In genomic region chr13:54691737-54692136, GRCm38 (mm10) we compare ENCODE assay signal across 8 mouse cellular contexts. TPM values are rescaled to one million over a fixed set of nuclear protein-coding genes. Genes with fewer than 3 reads are reported as not detected.
DNase-seq lines count a peak whose midpoint lies in the region; ATAC-seq and TF ChIP-seq lines count a peak whose summit lies in the region.

No protein-coding gene starts in this region.

- H3K9me3 ChIP-seq in heart, embryonic 14.5 days (ENCODE audit: control insufficient read depth, low read length), result no peaks in the 10 kb centered on the region
- no peaks in the 10 kb centered on the region for H3K9me3 ChIP-seq in intestine, embryonic 16.5 days (ENCODE audit: control insufficient read depth, low read length)

- peaks cover 54% of the 10 kb centered on the region for H3K79me2 ChIP-seq in myocyte (ENCODE audit: control insufficient read depth, insufficient read depth)

- H3ac ChIP-seq in myocyte (ENCODE audit: control insufficient read depth, insufficient read length), result no peak overlapping the region

- no peak for TF ChIP-seq POLR2A in myocyte (IDR thresholded peaks at IDR 0.05; ENCODE audit: insufficient read length, low read depth)

- peak overlapping the region; percentile 96; the same call in 1 of the 2 replicates for H3K9ac ChIP-seq in heart, embryonic 14.5 days (ENCODE audit: low read length)
- H3K9ac ChIP-seq in intestine, embryonic 16.5 days (ENCODE audit: low read depth, low read length), result peak overlapping the region; percentile 95

- no peaks in the 10 kb centered on the region for H3K27me3 ChIP-seq in heart, embryonic 14.5 days (ENCODE audit: control insufficient read depth, insufficient read depth, low read length)
- no peaks in the 10 kb centered on the region for H3K27me3 ChIP-seq in intestine, embryonic 16.5 days (replicated peaks; ENCODE audit: control insufficient read depth, insufficient read depth, low read length)
- H3K27me3 ChIP-seq in myocyte (ENCODE audit: control insufficient read depth, insufficient read depth, insufficient read length), result no peaks in the 10 kb centered on the region

- H3K4me3 ChIP-seq in heart, embryonic 14.5 days (ENCODE audit: control insufficient read depth in 1 of 2, insufficient read depth in 1 of 2, low read depth in 1 of 2, low read length in 2 of 2), result no peak overlapping the region
- peak overlapping the region; percentile 94; the same call in 1 of the 2 replicates for H3K4me3 ChIP-seq in intestine, embryonic 16.5 days (ENCODE audit: low read length)
- H3K4me3 ChIP-seq in myocyte, result peak overlapping the region; percentile 88

- H3K4me2 ChIP-seq in heart, embryonic 14.5 days (ENCODE audit: low read length), result peak overlapping the region; percentile 81
- H3K4me2 ChIP-seq in intestine, embryonic 16.5 days (ENCODE audit: low read depth, low read length), result peak overlapping the region; percentile 97
- H3K4me2 ChIP-seq in myocyte (ENCODE audit: low read depth), result peak overlapping the region; percentile 99

- no peak for ATAC-seq in heart, embryonic 14.5 days (ENCODE audit: insufficient number of reproducible peaks, insufficient read depth, low FRiP score, low read depth)
- ATAC-seq in intestine, embryonic 16.5 days, result no peak
- no peak for ATAC-seq in inflammation-experienced regulatory T-cells, adult 6 months

- intact Hi-C loops in heart, postnatal 25 days (cut with DNase I), result no loop called here

- H3K4me1 ChIP-seq in heart, embryonic 14.5 days (ENCODE audit: control insufficient read depth in 2 of 2, insufficient read depth in 2 of 2, low read length in 2 of 2), result peaks cover 11 to 28% of the 10 kb centered on the region in 2 experiments
- H3K4me1 ChIP-seq in intestine, embryonic 16.5 days (ENCODE audit: control insufficient read depth, insufficient read depth, low read length), result peaks cover 35% of the 10 kb centered on the region

- no peaks in the 10 kb centered on the region for H3K36me3 ChIP-seq in heart, embryonic 14.5 days (ENCODE audit: control insufficient read depth, insufficient read depth, low read length)
- no peaks in the 10 kb centered on the region for H3K36me3 ChIP-seq in intestine, embryonic 16.5 days (ENCODE audit: control insufficient read depth, insufficient read depth, low read length)
- no peaks in the 10 kb centered on the region for H3K36me3 ChIP-seq in myocyte (ENCODE audit: control insufficient read depth, insufficient read depth)

- H3K27ac ChIP-seq in heart, embryonic 14.5 days (replicated peaks in 1 of 2; ENCODE audit: control insufficient read depth in 1 of 2, insufficient read depth in 1 of 2, low read depth in 2 of 2, low read length in 2 of 2), result no peak overlapping the region
- H3K27ac ChIP-seq in intestine, embryonic 16.5 days (ENCODE audit: low read length), result no peak overlapping the region

- no peak for DNase-seq in heart, postnatal 25 days (ENCODE audit: low spot score)
- peak; percentile 70 for DNase-seq in MEL-GATA-1-ER (ENCODE audit: extremely low read depth, low read depth)
- DNase-seq in frontal cortex, postnatal 14 days (ENCODE audit: low spot score in 2 of 2), result no peak
- no peak for DNase-seq in frontal cortex, postnatal 10 days (ENCODE audit: low spot score in 2 of 2)

TF ChIP-seq in myocyte, 11 proteins besides CTCF, POLR2A, EP300 and RAD21:
- no peak for TF ChIP-seq REST (IDR thresholded peaks at IDR 0.05; ENCODE audit: insufficient read depth, insufficient read length)
- no peak for TF ChIP-seq POLR2AphosphoS2 (IDR thresholded peaks at IDR 0.05; ENCODE audit: insufficient read length, low read depth)
- no peak for TF ChIP-seq MYOD1 (IDR thresholded peaks at IDR 0.05; ENCODE audit: control insufficient read depth in 1 of 3, insufficient read length in 2 of 3, low read depth in 2 of 3)
TF ChIP-seq in myocyte: peak in this region for 0.

RNA-seq across cellular contexts. Expression of gene Rnf44, which starts 2.0 kb away (rescaled TPM):
- 52.1 and 60.2 TPM in 2 replicates for polyA plus RNA-seq in heart, embryonic 14.5 days (2014; fragmentation: Nextera tagmentation; extraction: Ambion mirVana)
- 10 to 100 TPM; 45.2 to 54.2 TPM for total RNA-seq in heart, postnatal 25 days (2021)
- 48.9 and 59.3 TPM in 2 replicates for polyA plus RNA-seq in intestine, embryonic 16.5 days (2015; fragmentation: Nextera tagmentation; extraction: Ambion mirVana)
- polyA plus RNA-seq in myocyte (2012; fragmentation: generic; extraction: Trizol), result 43.7 TPM
- 10 to 100 TPM; 24.3 to 29.6 (median 28.6) TPM for polyA plus RNA-seq in inflammation-experienced regulatory T-cells, adult 6 months (2017; shearing (Covaris generic))

RNA-seq across cellular contexts. Expression of gene Cdhr2, which starts 9.5 kb away (rescaled TPM):
- polyA plus RNA-seq in heart, embryonic 14.5 days (2014; fragmentation: Nextera tagmentation; extraction: Ambion mirVana), result not detected in 2 replicates
- not detected for total RNA-seq in heart, postnatal 25 days (2021)
- polyA plus RNA-seq in intestine, embryonic 16.5 days (2015; fragmentation: Nextera tagmentation; extraction: Ambion mirVana), result 64.2 and 94.9 TPM in 2 replicates
- not detected for polyA plus RNA-seq in myocyte (2012; fragmentation: generic; extraction: Trizol)
- not detected for polyA plus RNA-seq in inflammation-experienced regulatory T-cells, adult 6 months (2017; shearing (Covaris generic))

RNA-seq across cellular contexts. Expression of gene Gprin1, which starts 57.9 kb away (rescaled TPM):
- 0.08 and 0.12 TPM in 2 replicates for polyA plus RNA-seq in heart, embryonic 14.5 days (2014; fragmentation: Nextera tagmentation; extraction: Ambion mirVana)
- total RNA-seq in heart, postnatal 25 days (2021), result not detected
- 0.15 and 0.16 TPM in 2 replicates for polyA plus RNA-seq in intestine, embryonic 16.5 days (2015; fragmentation: Nextera tagmentation; extraction: Ambion mirVana)
- 0.11 TPM for polyA plus RNA-seq in myocyte (2012; fragmentation: generic; extraction: Trizol)
- not detected for polyA plus RNA-seq in inflammation-experienced regulatory T-cells, adult 6 months (2017; shearing (Covaris generic))

Comparison
In these comparisons a context has a peak if more than half of its experiments do, and no peak if none do; other contexts are left out.
1. H3K4me3 ChIP-seq: peak in intestine, embryonic 16.5 days (single experiment) and myocyte (single experiment); none in heart, embryonic 14.5 days (0 of 2).
2. RNA of gene Cdhr2, which starts 9.5 kb away (polyA plus RNA-seq): 64.2 to 94.9 TPM in intestine, embryonic 16.5 days; not detected in heart, embryonic 14.5 days, not detected in myocyte (single experiment) and not detected in inflammation-experienced regulatory T-cells, adult 6 months; every median in the first group is over 10 times any median in the second.
3. Peak in every context shown above with its lines, with median percentiles within 50 percentile points of each other: H3K4me2 ChIP-seq.